Mouse (Mus musculus) thymus, adult 2 months (tissue): Measurements from ENCODE around the gene Col17a1.

Source experiments
- CTCF ChIP-seq: fragments of 200-500 bp; IDR thresholded peaks from 2 replicates; pipeline ENCODE4 v1.5.1; 2012; ENCODE audit warnings: mild to moderate bottlenecking, control low read depth, low read length, moderate library complexity, borderline replicate concordance; ENCODE audit not compliant: control insufficient read depth, poor library complexity, insufficient read depth; ENCODE audit errors: extremely low read depth
- POLR2A ChIP-seq: fragments of 200-500 bp; IDR thresholded peaks from 2 replicates; pipeline ENCODE4 v1.6.1; 2012; ENCODE audit warnings: mild to moderate bottlenecking, low read length, control low read depth, moderate library complexity; ENCODE audit not compliant: control insufficient read depth, poor library complexity, insufficient read depth; ENCODE audit errors: extremely low read depth

DNA sequence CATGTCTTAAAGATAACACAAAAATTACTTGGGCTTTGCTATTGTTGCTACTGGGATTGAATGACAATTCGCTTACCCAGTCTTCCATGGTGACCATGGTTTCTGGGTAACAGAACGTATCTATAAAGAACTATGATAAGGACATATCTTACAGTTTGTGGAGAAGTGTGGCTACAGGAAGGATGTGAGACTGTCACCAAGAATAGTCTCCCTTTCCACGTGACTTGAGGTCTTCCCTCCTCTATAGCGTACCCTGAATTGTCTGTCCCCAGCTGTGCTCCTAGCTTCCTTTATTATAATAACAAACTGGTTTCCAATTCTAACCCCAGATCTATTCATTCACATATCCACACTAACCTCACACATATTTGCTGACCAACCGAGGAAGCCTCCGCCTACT, 3.8 kb upstream of the Col17a1 start:
- TF ChIP-seq POLR2A (no peak), CTCF (no peak)
